Mouse (Mus musculus): Measurements from ENCODE around the gene Map2k3.

The Map2k3 gene

GRCm38 (mm10) chr11:60927264-60927663, 4.6 kb upstream of the Map2k3 start:
- peak; percentile 96 for DNase-seq

GRCm38 (mm10) chr11:60930724-60931281, 1.0 kb upstream of the Map2k3 start:
- DNase-seq: no peak

- DNase-seq: peak in 1 of 2 experiments; percentile 54
Measured at GRCm38 (mm10) chr11:60931282-60931868, 458 bp upstream of the Map2k3 start.

- peak in 1 of 2 experiments; percentile 33 for DNase-seq
Measured at GRCm38 (mm10) chr11:60932503-60933020, 729 bp downstream of the Map2k3 start.

GRCm38 (mm10) chr11:60933178-60933930, 1.5 kb downstream of the Map2k3 start:
- DNase-seq: peak; percentile 75 to 86

GRCm38 (mm10) chr11:60934795-60935194, 3.0 kb downstream of the Map2k3 start:
- no peak for DNase-seq

GRCm38 (mm10) chr11:60935326-60935974, 3.6 kb downstream of the Map2k3 start:
- peak; percentile 76 to 82 for DNase-seq

- no peak for DNase-seq
Measured at GRCm38 (mm10) chr11:60935975-60936373, 4.1 kb downstream of the Map2k3 start.

- DNase-seq: no peak
Measured at GRCm38 (mm10) chr11:60937611-60938010, 5.8 kb downstream of the Map2k3 start.

- DNase-seq: no peak
Measured at GRCm38 (mm10) chr11:60939487-60939886, 7.7 kb downstream of the Map2k3 start.

GRCm38 (mm10) chr11:60940501-60940900, 8.7 kb downstream of the Map2k3 start:
- peak; percentile 32 to 39 for DNase-seq

GRCm38 (mm10) chr11:60941370-60941769, 9.5 kb downstream of the Map2k3 start:
- peak; percentile 38 to 41 for DNase-seq

- peak in 1 of 2 experiments; percentile 60 for DNase-seq
Measured at GRCm38 (mm10) chr11:60942263-60943015, 10.6 kb downstream of the Map2k3 start.

GRCm38 (mm10) chr11:60945003-60945402, 13.2 kb downstream of the Map2k3 start:
- DNase-seq: no peak

- DNase-seq: no peak
Measured at GRCm38 (mm10) chr11:60951896-60952295, 20.1 kb downstream of the Map2k3 start.

GRCm38 (mm10) chr11:60952362-60952761, 20.5 kb downstream of the Map2k3 start:
- DNase-seq: peak in 1 of 2 experiments; percentile 60

- no peak for DNase-seq
Measured at GRCm38 (mm10) chr11:60952986-60953385, 21.2 kb downstream of the Map2k3 start.

GRCm38 (mm10) chr11:60953803-60954202, 22.0 kb downstream of the Map2k3 start:
- peak; percentile 95 to 97 for DNase-seq

- DNase-seq: no peak
Measured at GRCm38 (mm10) chr11:60954255-60955104, 22.6 kb downstream of the Map2k3 start.

- no peak for DNase-seq
Measured at GRCm38 (mm10) chr11:60955621-60956383, 24.0 kb downstream of the Map2k3 start.

GRCm38 (mm10) chr11:60958948-60959347, 27.1 kb downstream of the Map2k3 start:
- no peak for DNase-seq
